ENCODE assay signal across 8 mouse cellular contexts in genomic region chr6:12555114-12556099, GRCm38 (mm10).
DNase-seq lines count a peak whose midpoint lies in the region; ATAC-seq lines count a peak whose summit lies in the region.
"Had no signal": no experiment of that assay in that cellular context is flagged by ENCODE, and none has a peak within 500 bp of the region (broad histone marks: within the 10 kb centered on the region; RNA-seq: fewer than 3 reads in every experiment).

No protein-coding gene starts in this region.

- no peaks in the 10 kb centered on the region for H3K9me3 ChIP-seq in kidney, embryonic 15.5 days (replicated peaks)
- H3K9me3 ChIP-seq in neural tube, embryonic 15.5 days (replicated peaks), result no peaks in the 10 kb centered on the region

- no peak overlapping the region for H3K9ac ChIP-seq in kidney, embryonic 15.5 days
- no peak overlapping the region for H3K9ac ChIP-seq in neural tube, embryonic 15.5 days (replicated peaks)
- H3K9ac ChIP-seq: lung, embryonic 14.5 days had no signal

- H3K4me1 ChIP-seq in kidney, embryonic 15.5 days, result no peaks in the 10 kb centered on the region
- H3K4me1 ChIP-seq in neural tube, embryonic 15.5 days, result peaks cover 14% of the 10 kb centered on the region

- no peaks in the 10 kb centered on the region for H3K36me3 ChIP-seq in kidney, embryonic 15.5 days
- H3K36me3 ChIP-seq in neural tube, embryonic 15.5 days, result peaks cover 9% of the 10 kb centered on the region

- H3K4me3 ChIP-seq in kidney, embryonic 15.5 days (replicated peaks), result no peak overlapping the region
- H3K4me3 ChIP-seq in neural tube, embryonic 15.5 days (replicated peaks), result no peak overlapping the region

- no peak overlapping the region for H3K27ac ChIP-seq in kidney, embryonic 15.5 days
- no peak overlapping the region; the same call in 1 of the 2 replicates for H3K27ac ChIP-seq in neural tube, embryonic 15.5 days (replicated peaks)

- H3K4me2 ChIP-seq in kidney, embryonic 15.5 days, result no peak overlapping the region
- H3K4me2 ChIP-seq in neural tube, embryonic 15.5 days, result no peak overlapping the region
- H3K4me2 ChIP-seq: lung, embryonic 14.5 days had no signal

- 73% methylated on average over 32 of the region's 32 CpGs for WGBS in kidney, embryonic 15.5 days
- 77% methylated on average over 32 of the region's 32 CpGs for WGBS in neural tube, embryonic 15.5 days

- no peaks in the 10 kb centered on the region for H3K27me3 ChIP-seq in kidney, embryonic 15.5 days
- no peaks in the 10 kb centered on the region for H3K27me3 ChIP-seq in neural tube, embryonic 15.5 days (replicated peaks)

- no peak; the same call in 1 of the 2 replicates for ATAC-seq in kidney, embryonic 15.5 days (replicated peaks; ENCODE audit: low FRiP score)
- peak; percentile 33 for ATAC-seq in neural tube, embryonic 15.5 days (ENCODE audit: low FRiP score)

- peak; percentile 17 for DNase-seq in kidney, adult 11 months
- DNase-seq in brain, adult 2 months (ENCODE audit: low read depth, low spot score), result peak; percentile 11
- DNase-seq in kidney, postnatal 14 days, result peak; percentile 14
- DNase-seq in natural killer cell, adult 2 months (ENCODE audit: low spot score in 2 of 2), result no peak
- no peak for DNase-seq in cerebellum, postnatal 14 days
- DNase-seq: lung, embryonic 14.5 days had no signal

Comparison
In these comparisons a context has a peak if more than half of its experiments do, and no peak if none do; other contexts are left out.
1. DNase-seq: peak in kidney, adult 11 months (single experiment), brain, adult 2 months (single experiment) and kidney, postnatal 14 days (single experiment); none in natural killer cell, adult 2 months (0 of 2) and cerebellum, postnatal 14 days (0 of 2).